Mouse (Mus musculus): ENCODE results near the gene Nfib.

The Nfib gene

GRCm38 (mm10) chr4:82624285-82625045, 81.1 kb downstream of the Nfib start:
- no peak for DNase-seq (ENCODE audit: low read depth)

GRCm38 (mm10) chr4:82623835-82624234, 81.7 kb downstream of the Nfib start:
- DNase-seq (ENCODE audit: low read depth): no peak

DNA sequence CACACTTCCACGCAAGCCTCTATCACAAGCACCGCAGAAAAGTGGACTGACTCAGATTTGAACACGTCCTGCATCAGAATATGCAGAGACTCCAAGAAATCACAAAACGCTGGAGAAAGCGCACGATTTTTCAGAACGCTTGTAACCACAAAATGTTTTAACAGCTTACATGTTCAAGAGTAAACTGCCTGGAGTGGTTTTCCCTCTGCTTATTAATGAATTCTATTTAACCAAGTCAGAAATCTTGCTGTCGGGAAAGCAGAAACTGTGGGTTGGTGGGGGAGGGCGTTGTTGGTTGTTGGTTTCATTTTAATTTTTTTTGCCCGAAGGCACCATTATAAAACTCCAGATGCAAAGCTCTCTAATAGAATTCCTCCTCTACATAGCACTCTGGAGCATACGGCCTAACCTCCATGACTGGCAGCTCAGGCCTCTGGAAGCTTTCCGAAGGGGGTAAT, 82.4 kb downstream of the Nfib start:
- DNase-seq (ENCODE audit: low read depth): no peak

DNA sequence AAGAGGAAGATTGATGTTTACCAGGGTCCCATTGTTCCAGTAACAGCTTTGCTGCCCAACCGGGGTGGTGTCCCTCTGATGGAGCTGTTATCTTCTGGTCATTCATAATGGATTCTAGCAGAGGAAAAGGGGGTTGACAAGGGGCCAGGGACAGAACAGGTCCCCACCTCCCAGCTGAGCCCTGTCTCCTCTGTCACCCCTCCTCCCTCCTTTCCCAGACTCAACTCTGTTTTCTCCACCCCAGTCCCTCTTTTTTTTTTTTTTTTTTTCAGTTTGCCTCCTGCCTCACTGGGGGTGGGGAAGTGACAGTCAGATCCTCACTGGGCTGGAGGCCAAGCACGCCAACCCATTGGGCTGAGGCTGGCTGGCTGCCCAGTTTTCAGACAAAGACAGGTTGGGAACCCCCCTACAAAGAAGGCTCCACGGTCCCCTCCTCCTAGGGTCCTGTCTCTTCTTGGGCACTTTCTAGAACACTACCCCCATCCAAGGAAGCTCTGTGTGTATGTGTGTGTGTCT, 83.2 kb downstream of the Nfib start:
- peak; percentile 46 for DNase-seq (ENCODE audit: low read depth)

DNA sequence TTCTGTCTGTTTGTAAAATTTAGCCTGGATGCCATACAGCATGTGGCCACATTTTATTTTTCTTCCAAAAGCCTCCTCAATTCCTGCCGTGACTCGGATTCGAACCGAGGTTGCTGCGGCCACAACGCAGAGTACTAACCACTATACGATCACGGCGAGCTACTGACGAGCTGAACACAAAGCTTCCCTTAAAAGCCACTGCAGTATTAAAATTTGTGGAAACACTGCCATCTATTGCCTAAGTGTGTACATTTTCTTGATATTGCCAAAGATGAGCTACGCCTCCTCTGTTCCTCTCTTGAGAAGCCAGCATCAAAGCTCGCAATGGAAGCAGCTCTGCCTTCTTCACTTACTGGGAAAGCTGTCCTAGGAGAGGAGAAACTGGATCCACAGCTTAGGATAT, 86.0 kb downstream of the Nfib start:
- peak; percentile 73 for DNase-seq (ENCODE audit: low read depth)

GRCm38 (mm10) chr4:82619003-82619402, 86.5 kb downstream of the Nfib start:
- DNase-seq (ENCODE audit: low read depth): no peak

- no peak for DNase-seq (ENCODE audit: low read depth)
Measured at GRCm38 (mm10) chr4:82617257-82617656, 88.3 kb downstream of the Nfib start.

DNA sequence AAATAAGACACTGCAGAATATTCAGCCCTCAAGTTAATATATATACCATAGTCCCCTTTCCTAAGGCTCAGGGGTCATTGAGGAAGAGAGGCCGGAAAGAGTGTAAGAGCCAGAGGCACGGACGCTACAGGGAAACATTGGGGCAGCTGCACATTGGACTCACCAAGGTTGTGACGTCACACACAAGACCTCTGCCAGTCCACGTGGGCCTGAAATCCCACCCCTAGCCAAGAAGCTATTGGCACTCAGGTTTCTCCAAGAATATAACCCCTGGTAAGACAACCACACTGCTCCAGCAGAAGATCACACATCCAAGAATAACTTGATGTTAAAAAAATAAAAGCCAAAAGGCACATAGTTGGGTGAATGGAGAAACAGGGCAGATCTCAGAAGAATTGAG, 89.8 kb downstream of the Nfib start:
- no peak for DNase-seq (ENCODE audit: low read depth)

DNA sequence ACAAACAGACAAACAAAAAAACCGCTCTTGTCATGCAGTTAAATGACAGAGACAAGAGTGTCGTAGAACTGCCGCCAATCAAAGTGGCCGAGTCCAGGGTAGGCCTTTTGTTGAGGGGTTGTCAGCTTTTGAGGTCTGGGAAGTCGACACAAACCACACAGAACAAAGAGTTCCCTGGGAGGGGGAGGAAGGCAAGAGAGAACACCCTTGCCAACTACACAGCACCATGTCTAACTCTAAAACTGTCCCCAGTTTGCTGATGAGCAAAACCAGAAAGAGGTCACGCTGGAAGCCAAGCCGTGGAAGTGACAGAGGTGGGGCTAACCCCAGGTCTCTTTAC, 91.1 kb downstream of the Nfib start:
- DNase-seq (ENCODE audit: low read depth): no peak

DNA sequence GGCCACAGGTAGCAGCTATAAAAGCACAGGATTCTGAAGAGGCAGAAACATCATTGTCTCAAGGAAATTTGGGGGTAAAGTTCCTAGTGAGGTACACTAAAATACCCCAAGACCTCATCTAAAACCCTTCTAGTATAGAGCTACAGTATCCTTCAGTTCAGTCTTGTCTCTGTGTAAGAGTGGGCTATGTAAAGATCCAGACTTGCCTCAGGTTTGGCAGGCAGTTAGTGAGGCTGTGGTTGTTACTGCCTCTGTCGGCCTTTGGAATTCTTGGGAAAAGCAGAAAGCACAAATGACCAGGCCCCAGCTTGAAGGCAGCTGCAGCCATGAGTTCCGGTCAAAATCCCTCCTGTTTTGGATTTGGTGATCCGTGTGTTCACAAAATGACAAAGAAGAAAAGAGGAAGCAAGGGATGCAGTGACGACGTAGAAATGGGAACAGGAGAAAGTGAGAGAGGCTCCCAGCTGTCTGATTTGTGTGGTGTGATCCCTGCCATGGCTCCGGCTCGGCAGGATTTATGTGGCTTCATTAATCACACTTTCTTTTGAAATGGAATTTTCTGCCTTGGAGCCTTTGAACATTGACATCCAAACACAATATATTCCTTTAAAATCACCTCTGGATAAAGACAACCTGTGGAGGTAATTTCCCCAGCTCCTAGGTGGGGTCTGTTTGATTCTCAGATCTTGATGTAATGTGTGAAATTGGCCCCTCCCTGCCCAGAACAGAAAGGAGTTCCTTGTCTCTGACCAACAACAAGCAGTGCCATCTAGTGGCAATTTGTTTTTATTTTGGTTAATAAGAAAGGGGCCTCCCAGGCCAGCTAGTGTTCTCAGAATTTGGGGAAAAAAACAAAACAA, 91.7 kb downstream of the Nfib start:
- peak; percentile 82 for DNase-seq (ENCODE audit: low read depth)

DNA sequence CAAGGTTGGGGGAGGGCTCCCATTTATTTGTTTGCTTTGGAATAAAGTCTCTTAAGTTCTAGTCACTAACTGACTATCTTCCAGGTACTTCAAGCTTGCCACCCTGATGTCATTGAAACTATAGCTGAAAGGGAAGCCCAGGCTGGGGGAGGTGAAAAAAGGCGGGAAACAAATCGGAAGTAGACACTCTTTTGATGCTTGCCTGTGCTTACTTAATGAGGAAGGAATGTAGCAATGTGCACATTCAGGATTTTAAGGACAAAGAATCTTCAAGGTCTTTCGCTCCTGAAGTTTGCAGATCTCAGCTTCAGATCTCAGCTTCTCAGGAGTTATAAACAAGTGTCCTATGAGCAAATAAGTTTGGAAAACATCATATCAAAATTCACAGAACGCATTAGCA, 95.9 kb downstream of the Nfib start:
- no peak for DNase-seq (ENCODE audit: low read depth)

DNA sequence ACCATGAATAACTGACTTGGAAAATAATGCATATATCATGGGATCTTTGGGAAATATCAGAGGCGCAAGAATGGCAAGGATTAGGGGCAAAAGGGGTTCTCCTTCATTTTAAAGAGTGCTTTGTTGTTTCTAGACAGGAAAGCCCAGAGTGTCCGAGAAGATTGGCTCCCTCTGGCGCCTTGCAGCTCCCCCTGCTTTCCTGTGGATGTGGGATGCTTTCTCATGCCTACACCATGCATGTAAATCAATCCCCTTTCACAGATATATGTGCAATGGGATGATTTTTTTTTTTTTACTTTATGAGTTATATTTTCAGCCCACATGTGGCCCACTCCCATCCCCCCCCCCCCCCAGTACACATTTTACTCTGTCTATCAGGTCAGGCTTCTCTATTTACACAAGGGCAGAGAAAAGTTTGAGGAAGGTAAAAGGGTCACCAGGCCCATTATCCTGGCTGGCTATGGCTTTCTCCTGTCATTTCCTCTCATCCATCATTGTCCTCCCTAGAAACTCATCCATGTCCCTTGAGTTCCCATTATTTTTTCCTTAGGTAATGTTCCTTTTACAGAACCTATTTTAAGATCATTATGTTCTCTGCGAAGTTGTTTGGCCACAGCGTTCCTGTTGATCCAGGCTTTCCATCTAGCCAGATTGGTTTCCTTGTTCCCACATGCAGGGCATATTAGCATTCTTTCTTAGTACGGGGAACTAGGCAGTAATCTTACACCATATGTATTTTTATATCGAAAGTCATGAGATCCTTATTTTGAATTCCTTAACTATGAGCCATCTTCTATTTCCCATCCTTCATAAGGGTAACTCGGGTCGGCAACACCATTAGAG, 96.6 kb downstream of the Nfib start:
- DNase-seq (ENCODE audit: low read depth): peak; percentile 61

GRCm38 (mm10) chr4:82607266-82607665, 98.3 kb downstream of the Nfib start:
- DNase-seq (ENCODE audit: low read depth): no peak

DNA sequence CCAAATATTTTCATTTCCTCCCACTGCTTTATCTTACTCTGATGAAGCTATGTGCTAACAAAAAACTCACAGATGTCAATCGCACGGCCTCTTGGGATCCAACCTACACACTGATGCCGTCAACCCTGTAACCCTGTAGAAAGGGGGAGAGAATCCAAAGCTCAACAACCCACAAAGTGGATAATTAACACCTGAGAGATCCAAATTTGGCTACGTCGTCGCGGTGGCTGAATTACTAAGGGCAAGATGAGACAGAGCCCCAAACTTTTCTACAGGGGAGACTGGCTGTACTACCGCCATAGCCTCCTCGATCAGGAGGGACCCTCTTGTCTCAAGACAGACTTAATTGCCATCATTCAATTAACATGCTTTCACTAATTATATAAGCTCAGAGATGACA, 99.2 kb downstream of the Nfib start:
- no peak for DNase-seq (ENCODE audit: low read depth)

DNA sequence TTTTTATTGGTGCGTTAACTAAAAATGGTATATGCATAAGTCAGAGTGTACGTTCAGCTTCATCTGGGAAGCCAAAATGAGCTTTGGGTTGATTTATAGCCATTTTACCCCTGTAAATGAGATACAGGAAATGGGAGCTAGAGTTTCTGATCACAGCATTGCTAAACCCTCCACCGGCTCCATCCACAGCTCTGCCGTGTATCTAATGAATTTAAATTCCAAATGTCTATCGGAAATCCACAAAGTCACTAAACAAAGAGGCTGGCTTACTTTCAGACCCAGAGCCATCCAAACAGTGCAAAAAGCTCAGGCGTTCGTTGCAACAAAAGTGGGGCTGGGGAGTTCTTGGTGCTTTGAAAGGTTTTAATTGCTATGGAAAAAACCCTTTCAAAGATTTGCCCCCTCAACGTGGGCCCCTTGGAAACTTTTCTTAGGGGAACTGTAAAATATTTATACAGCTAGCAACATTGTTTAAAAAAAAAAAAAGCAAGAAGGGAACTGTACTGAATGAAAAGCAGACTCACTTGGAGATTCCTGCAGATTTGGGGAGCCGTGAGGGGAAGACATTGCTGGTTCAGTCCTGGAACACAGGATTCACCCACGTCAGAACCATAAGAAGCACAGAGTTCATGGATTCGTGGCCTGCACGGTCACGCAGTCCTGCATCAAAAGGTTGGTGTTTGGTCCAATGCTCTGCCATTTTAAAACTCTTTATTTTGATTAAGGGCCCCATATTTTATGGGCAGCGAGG, 100.3 kb downstream of the Nfib start:
- DNase-seq (ENCODE audit: low read depth): no peak

DNA sequence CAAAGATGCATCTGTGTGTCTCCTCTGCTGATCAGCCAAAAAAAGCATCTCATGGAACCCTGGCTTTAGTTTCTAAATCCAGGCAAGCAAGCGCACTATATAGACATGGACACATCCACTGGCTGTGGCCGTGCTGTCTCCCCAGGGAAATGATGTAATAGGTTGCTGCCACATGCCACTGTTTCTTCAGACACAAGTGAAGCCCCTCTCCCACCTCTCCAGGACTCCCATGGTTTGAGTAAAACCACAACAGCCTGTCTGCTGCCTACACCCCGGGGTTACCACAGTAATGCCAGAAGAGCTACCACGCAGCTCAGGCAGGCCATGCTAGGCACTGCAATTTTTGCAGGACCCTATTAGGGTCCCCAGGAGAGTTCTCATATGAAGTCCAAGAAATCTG, 101.0 kb downstream of the Nfib start:
- DNase-seq (ENCODE audit: low read depth): no peak

DNA sequence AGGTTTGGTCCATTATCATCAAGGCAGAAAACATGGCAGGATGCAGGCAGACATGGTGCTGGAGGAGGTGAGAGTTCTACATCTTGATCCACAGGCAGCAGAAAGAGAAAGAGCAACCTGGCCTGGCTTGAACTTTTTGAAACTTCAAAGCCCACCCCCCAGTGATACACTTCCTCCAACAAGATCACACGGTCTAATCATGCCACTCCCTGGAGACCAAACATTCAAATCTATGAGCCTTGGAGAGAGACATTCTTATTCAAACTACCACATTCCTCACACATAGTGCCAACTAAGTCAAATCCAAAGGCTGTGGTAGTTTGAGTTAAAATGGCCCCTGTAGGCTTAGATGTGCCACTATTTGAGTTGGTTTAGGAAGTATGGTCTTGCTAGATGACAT, 104.9 kb downstream of the Nfib start:
- DNase-seq (ENCODE audit: low read depth): no peak

DNA sequence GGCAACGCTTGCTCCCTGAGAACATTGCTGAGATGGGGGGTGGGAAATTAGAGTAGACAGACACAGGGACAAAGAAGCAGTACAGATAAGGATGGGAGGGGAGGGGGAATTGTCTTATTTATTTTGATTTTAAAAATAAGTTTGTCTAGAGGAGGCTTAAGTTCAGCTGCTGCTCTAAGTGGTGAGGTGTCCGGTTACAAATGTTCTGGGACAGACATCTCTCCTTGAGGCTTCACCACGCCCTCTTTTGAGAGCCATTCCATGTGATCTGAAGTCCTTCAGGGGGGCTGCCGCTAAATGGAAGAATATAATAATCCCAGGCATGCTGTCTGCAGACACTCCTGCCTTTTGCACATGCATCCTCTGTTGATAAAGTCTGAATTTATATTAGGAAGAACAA, 107.1 kb downstream of the Nfib start:
- DNase-seq (ENCODE audit: low read depth): no peak

DNA sequence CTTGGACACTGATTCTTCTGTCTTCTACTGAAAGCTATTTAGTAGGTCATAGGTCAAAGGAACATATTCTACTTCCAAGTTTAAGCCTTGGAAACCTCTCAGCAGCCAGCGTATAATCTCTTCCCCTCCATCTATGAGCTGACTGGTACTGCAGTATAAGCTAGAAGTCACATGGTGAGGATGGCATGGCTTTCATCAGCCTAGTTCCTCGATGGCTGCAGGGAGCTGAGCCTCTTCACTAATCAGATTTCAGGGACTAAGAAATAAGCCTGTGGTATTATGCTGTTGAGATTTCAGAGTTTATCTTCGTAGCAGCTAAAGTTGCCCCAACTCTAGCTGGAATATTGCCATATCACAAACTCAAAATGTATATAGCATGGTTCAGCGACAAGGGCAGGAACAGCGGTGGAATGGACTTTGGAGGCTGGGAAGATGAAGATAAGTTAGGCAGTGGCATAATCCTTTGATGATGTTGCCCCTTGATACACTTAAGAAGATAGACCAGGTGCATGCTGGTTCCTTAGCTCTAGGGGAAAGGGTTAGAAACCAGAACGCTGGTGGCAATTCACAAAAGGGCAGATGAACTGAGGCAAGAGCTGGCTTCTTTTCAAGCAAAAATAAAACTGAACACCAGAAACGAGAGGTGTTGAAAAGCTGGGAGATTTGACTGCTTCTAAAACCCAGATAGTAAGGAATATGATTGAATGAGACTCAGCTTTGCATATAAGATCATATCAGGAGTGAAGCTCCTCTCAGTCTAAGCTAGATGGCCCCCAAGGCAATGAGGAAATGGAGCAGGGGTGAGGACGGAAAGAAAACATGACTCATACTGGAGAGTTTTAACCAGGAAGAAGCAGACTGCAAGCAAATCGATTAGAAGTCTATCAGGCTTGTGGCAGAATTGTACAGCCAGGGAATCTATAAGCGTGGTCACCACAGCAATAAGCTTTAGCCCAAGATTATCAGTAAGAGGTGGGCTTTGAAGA, 111.6 kb downstream of the Nfib start:
- DNase-seq (ENCODE audit: low read depth): peak; percentile 54
